Mouse (Mus musculus) small intestine, adult 10 weeks (tissue): ENCODE results near the gene Lipo3. TPM values are rescaled to one million over a fixed set of nuclear protein-coding genes. Genes with fewer than 3 reads are reported as not detected.

Experiments
- polyA plus RNA-seq: library from polyadenylated mRNA; stranded (reverse); fragments of 350-450 nt; fragmentation: Illumina TruSeq; extraction: RNeasy Lipid Tissue Mini Kit (QIAGEN cat#74804); gene quantifications from one replicate; pipeline ENCODE4 v1.2.3, GENCODE M21; 2014; ENCODE audit warnings: low replicate concordance

Gene Lipo3
- polyA plus RNA-seq, result 50.6 TPM

GRCm38 (mm10) chr19:33761287-33762086 is at the start of gene Lipo3:
Lipo3 (minus strand) TSS chr19:33761951.

GRCm38 (mm10) chr19:33787359-33787758 is 25.6 kb upstream of the Lipo3 start, which contains the start of gene Lipo1:
Lipo1 (minus strand) TSS chr19:33787459.

GRCm38 (mm10) chr19:33751259-33751658 is 10.5 kb downstream of the Lipo3 start, which contains the start of gene Lipo2:
Lipo2 (minus strand) TSS chr19:33751359.

GRCm38 (mm10) chr19:33625152-33625551 is 136.6 kb downstream of the Lipo3 start, which contains the start of gene Gm8978:
Gm8978 (minus strand) TSS chr19:33625252.

GRCm38 (mm10) chr19:33517680-33518079 is 244.1 kb downstream of the Lipo3 start, which contains the start of gene Lipo4:
Lipo4 (minus strand) TSS chr19:33517780.

Other genes with a start within 250 kb of the Lipo3 start
- gene Lipo4, start 244.2 kb downstream of the Lipo3 start, polyA plus RNA-seq, result not detected
- gene Gm8978, start 136.7 kb downstream of the Lipo3 start, polyA plus RNA-seq, result not detected
- not detected for gene Lipo2, start 10.6 kb downstream of the Lipo3 start, polyA plus RNA-seq
- not detected for gene Lipo1, start 25.5 kb upstream of the Lipo3 start, polyA plus RNA-seq
- not detected for gene Lipf, start 199.2 kb upstream of the Lipo3 start, polyA plus RNA-seq
- 0.33 TPM for gene Lipk, start 246.3 kb upstream of the Lipo3 start, polyA plus RNA-seq